Mouse (Mus musculus) ES-E14 (cell line): ENCODE data around the gene Kcnab1. TPM values are rescaled to one million over a fixed set of nuclear protein-coding genes. Genes with fewer than 3 reads are reported as not detected.

ENCODE experiments used
- DNase-seq: peaks from one replicate; pipeline ENCODE4 v3.0.0-alpha.2; 2013; ENCODE audit warnings: low read depth, low spot score
- H3K27ac ChIP-seq: 2 replicates; pipeline ENCODE4 v1.5.1; 2012; ENCODE audit warnings: low read depth, mild to moderate bottlenecking, low read length, moderate library complexity, mixed read lengths; ENCODE audit not compliant: poor library complexity, insufficient read depth, severe bottlenecking
- H3K36me3 ChIP-seq: 2 replicates; pipeline ENCODE4 v1.6.1; 2012; ENCODE audit warnings: mild to moderate bottlenecking, low read length, moderate library complexity, mixed read lengths; ENCODE audit not compliant: control insufficient read depth, poor library complexity, insufficient read depth, severe bottlenecking
- H3K4me1 ChIP-seq, 2 experiments: fragments of 150-350 bp in 1 of 2; sonication (generic) in 1 of 2; 2 replicates each; pipeline ENCODE4 v1.6.1; 2012; ENCODE audit warnings: low read length in 2 of 2, mild to moderate bottlenecking in 1 of 2, mixed read lengths in 1 of 2; ENCODE audit not compliant: control insufficient read depth in 2 of 2, insufficient read depth in 2 of 2, poor library complexity in 1 of 2
- H3K4me3 ChIP-seq, 2 experiments: fragments of 150-350 bp in 1 of 2; sonication (generic) in 1 of 2; 2 replicates each; pipeline ENCODE4 v1.5.1; 2012; ENCODE audit warnings: low read length in 2 of 2, low read depth in 1 of 2, mild to moderate bottlenecking in 1 of 2, mixed read lengths in 1 of 2; ENCODE audit not compliant: insufficient read depth in 1 of 2, poor library complexity in 1 of 2, severe bottlenecking in 1 of 2
- H3K9ac ChIP-seq: 2 replicates; pipeline ENCODE4 v1.6.1; 2012; ENCODE audit warnings: low read depth, mild to moderate bottlenecking, low read length, mixed read lengths; ENCODE audit not compliant: poor library complexity, insufficient read depth, severe bottlenecking
- H3K9me3 ChIP-seq: fragments of 150-350 bp; sonication (generic); 2 replicates; pipeline ENCODE4 v1.6.1; 2012; ENCODE audit warnings: low read depth, mild to moderate bottlenecking, low read length; ENCODE audit not compliant: control insufficient read depth, insufficient read depth
- CHD2 ChIP-seq: IDR thresholded peaks from 2 replicates; pipeline ENCODE4 v1.6.1; 2014; ENCODE audit warnings: mild to moderate bottlenecking, low read depth, low read length, inconsistent platforms
- HCFC1 ChIP-seq: IDR thresholded peaks from 2 replicates; pipeline ENCODE4 v1.6.1; 2012; ENCODE audit warnings: low read length, inconsistent platforms, borderline replicate concordance; ENCODE audit not compliant: insufficient read depth
- MAFK ChIP-seq: IDR thresholded peaks from 2 replicates; pipeline ENCODE4 v1.6.1; 2014; ENCODE audit warnings: mild to moderate bottlenecking, low read depth, low read length, inconsistent platforms; ENCODE audit not compliant: insufficient read depth
- ZC3H11A ChIP-seq: IDR thresholded peaks from 2 replicates; pipeline ENCODE4 v1.6.1; 2012; ENCODE audit warnings: low read depth, mild to moderate bottlenecking, inconsistent platforms, low read length, borderline replicate concordance
- ZNF384 ChIP-seq: IDR thresholded peaks from 2 replicates; pipeline ENCODE4 v1.6.1; 2012; ENCODE audit warnings: low read depth, low read length, inconsistent platforms
- in situ Hi-C, 2 experiments: fragments of 600-800 bp; cut with MboI; formaldehyde crosslinking; loops; one replicate each; pipeline ENCODE4 v1.15.1; 2025; ENCODE audit warnings: low sequenced_read_pairs in 2 of 2, inconsistent platforms in 1 of 2; ENCODE audit not compliant: unreplicated experiment in 2 of 2
- total RNA-seq: library from RNA; depleted of rRNA; stranded (reverse); fragments of 300-350 nt; gene quantifications from 2 replicates; pipeline ENCODE4 v1.2.3, GENCODE M21; 2012

Kcnab1 gene
- total RNA-seq, 1 experiment: 0.45 TPM

DNA sequence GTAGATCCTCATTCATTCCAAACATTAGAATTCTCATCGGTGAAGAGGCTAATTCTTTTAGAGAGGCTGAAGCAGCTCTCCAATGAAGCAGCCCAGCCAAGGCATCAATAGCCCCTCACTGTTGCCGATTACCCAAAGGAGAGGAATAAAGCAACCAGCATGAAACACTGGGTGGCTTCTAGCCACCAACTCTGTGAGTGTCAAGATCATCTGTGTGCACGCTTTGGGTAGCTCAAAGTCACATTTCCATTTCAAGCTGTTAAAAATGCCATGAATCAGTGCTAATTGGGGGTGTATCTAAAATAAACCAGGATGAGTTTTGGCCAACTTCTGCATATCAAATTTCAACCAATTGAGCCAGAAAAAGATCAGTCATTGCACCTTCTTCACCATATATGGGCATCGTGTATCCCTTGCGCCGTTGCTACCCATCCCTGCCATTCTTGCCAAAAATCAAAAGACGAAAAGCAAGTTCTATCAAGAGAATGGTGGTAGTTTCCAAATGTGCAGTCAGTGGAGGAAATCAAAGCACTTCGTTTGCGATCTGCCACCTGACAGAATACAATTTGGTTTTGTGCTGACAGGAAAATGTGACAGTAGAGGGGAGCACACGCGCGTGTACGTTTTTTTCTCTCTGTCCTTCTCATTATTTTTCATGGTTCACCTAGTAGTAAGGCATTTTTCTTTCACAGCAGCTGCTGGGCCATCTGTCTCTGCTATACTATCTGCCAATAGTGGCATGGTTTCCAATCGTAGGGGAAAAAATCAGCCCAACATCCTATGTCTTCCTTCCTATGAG is 213.0 kb downstream of the Kcnab1 start:
- no peaks in the 10 kb centered on the region for H3K9me3 ChIP-seq
- in situ Hi-C loops: no loop called here
- TF ChIP-seq ZNF384: no peak
- TF ChIP-seq MAFK: no peak
- no peak for TF ChIP-seq ZC3H11A
- no peak for TF ChIP-seq HCFC1
- no peak for TF ChIP-seq CHD2
- H3K4me3 ChIP-seq: no peak overlapping the region
- no peak overlapping the region for H3K9ac ChIP-seq
- H3K27ac ChIP-seq: no peak overlapping the region
- H3K4me1 ChIP-seq: no peaks in the 10 kb centered on the region
- no peaks in the 10 kb centered on the region for H3K36me3 ChIP-seq
- DNase-seq: no peak

DNA sequence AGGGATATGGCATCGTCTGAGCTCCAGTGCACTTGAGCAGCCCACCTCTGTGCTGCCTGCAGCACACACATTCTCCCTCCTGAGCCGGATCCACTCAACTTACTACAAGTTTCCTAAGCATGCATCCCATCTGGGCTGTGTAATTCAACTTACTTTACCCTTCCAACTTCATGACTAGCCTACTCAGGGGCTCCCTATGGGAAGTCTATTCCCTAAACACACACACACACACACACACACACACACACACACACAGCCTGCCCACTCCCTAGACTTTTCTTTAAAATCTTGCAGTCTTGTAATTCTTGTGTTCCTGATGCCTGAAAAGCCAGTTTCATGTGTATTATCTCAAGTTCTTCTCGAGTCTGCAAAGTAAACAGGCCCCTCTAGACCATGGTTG is 216.1 kb downstream of the Kcnab1 start:
- H3K9me3 ChIP-seq: no peaks in the 10 kb centered on the region
- H3K9ac ChIP-seq: no peak overlapping the region
- H3K27ac ChIP-seq: no peak overlapping the region
- in situ Hi-C loops: no loop called here
- no peak for DNase-seq
- H3K36me3 ChIP-seq: no peaks in the 10 kb centered on the region
- TF ChIP-seq HCFC1 (no peak), ZNF384 (no peak), CHD2 (no peak), ZC3H11A (no peak), MAFK (no peak)
- no peak overlapping the region for H3K4me3 ChIP-seq
- no peaks in the 10 kb centered on the region for H3K4me1 ChIP-seq

DNA sequence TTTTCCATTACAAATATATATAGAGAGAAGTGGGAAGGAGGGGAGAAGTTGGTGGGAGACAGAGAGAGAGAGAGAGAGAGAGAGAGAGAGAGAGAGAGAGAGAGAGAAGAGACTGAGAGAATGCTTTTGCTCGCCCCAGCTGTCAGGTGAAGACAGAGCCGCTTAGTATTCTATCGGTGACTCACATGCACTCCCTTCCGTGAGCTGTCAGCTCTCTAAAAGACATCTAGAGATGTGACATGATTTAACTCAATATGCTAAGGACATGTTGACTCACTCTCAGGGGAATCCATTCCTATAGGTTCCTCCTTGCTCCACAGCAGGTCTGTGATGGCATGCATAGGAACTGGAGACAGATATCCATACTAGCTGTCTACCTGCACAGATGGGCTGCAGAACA is 219.6 kb downstream of the Kcnab1 start:
- Histone ChIP-seq H3K27ac (no peak overlapping the region), H3K4me1 (no peaks in the 10 kb centered on the region), H3K9ac (no peak overlapping the region), H3K9me3 (no peaks in the 10 kb centered on the region), H3K36me3 (no peaks in the 10 kb centered on the region), H3K4me3 (no peak overlapping the region)
- TF ChIP-seq MAFK: no peak
- no peak for TF ChIP-seq ZC3H11A
- TF ChIP-seq ZNF384: no peak
- no peak for TF ChIP-seq CHD2
- TF ChIP-seq HCFC1: no peak
- DNase-seq: no peak
- in situ Hi-C loops: no loop called here

DNA sequence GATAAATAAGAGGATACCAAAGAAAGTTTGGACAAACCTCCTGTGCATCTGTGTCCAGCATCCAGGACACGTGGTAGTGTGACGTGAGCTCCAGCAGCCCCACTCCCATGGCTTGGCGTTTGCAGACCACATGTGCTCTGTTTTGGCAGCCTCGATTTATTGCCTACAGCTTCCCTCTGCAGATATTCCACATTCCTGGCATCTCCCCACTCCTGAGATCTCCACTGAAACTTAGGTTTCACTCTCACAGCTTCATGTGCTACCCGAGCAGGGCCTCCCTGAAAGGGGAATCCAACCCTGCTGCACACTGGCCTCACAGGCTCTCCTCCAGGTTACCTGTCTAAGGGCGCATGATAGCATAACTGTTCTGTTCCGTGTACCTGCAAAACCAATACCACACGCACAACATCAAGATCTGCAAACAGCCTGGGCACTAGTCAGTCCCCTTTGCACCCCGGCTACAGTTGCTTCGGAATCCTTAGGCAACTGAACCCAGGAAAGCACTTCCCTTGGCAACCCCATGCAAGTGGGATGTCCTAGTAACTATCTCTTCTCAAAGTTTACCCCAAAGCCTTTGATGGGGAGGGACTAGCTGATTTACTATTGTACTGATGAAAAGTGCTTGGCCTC is 228.8 kb downstream of the Kcnab1 start:
- no peak for DNase-seq
- Histone ChIP-seq H3K4me1 (no peaks in the 10 kb centered on the region), H3K36me3 (no peaks in the 10 kb centered on the region), H3K4me3 (no peak overlapping the region), H3K27ac (no peak overlapping the region), H3K9ac (no peak overlapping the region), H3K9me3 (no peaks in the 10 kb centered on the region)
- in situ Hi-C loops: no loop called here
- TF ChIP-seq ZNF384 (no peak), HCFC1 (no peak), CHD2 (no peak), MAFK (no peak), ZC3H11A (no peak)
